ENCODE assay signal across 25 mouse cellular contexts in the genomic region with DNA sequence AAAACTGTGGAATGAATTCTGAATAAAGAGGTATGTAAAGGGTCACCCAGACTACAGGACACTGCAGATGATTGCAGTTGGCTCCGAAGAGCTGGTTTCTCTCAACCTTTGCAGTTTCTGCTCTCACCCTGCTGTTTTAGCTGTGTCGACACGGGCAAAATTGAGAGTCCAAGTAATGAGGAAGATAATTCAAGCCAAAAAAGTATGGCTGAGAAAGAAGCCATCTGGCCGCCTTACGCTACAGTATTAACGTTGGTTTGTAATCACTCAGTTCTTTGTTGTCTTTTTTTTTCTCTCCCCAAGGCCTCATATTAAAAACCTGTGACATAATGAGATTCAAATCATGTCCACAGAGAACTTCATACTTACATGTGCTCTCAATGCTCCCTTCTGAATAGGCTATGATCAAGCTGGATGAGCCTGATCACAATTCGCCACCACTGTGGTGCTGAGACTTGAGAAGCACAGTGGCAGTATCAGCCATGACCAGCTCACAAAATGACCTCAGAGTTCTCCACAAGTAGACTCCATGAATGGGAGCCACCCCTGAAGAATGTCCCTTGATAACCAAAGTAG.
DNase-seq lines count a peak whose midpoint lies in the region; ATAC-seq and TF ChIP-seq lines count a peak whose summit lies in the region.
"Had no signal": no experiment of that assay in that cellular context is flagged by ENCODE, and none has a peak within 500 bp of the region (broad histone marks: within the 10 kb centered on the region; RNA-seq: fewer than 3 reads in every experiment).

No protein-coding gene starts in this region.

- 52% methylated on average over 7 of the region's 7 CpGs for WGBS in hindbrain, embryonic 14.5 days
- WGBS in hindbrain, embryonic 11.5 days, result 75% methylated on average over 7 of the region's 7 CpGs
- WGBS in lung, postnatal 0 days, result 70% methylated on average over 7 of the region's 7 CpGs
- WGBS in lung, adult 2 months, result 78% methylated on average over 7 of the region's 7 CpGs
- 43% methylated on average over 7 of the region's 7 CpGs for WGBS in forebrain, embryonic 16.5 days

- H3K4me3 ChIP-seq in hindbrain, embryonic 14.5 days (replicated peaks; ENCODE audit: low read length), result no peak overlapping the region
- no peak overlapping the region for H3K4me3 ChIP-seq in hindbrain, embryonic 11.5 days (ENCODE audit: low read depth, low read length)
- no peak overlapping the region for H3K4me3 ChIP-seq in lung, postnatal 0 days (ENCODE audit: low read depth, low read length)
- H3K4me3 ChIP-seq in lung, adult 2 months (replicated peaks; ENCODE audit: extremely low read depth, low read depth, low read length), result no peak overlapping the region
- no peak overlapping the region for H3K4me3 ChIP-seq in forebrain, embryonic 16.5 days (replicated peaks; ENCODE audit: low read length)
- H3K4me3 ChIP-seq: embryonic facial prominence, embryonic 15.5 days; heart, embryonic 12.5 days; hindbrain, embryonic 10.5 days; intestine, embryonic 15.5 days; limb, embryonic 13.5 days; liver, embryonic 12.5 days; lung, embryonic 15.5 days had no signal

- H3K27me3 ChIP-seq in hindbrain, embryonic 14.5 days (ENCODE audit: control insufficient read depth, insufficient read depth, low read length), result no peaks in the 10 kb centered on the region
- no peaks in the 10 kb centered on the region for H3K27me3 ChIP-seq in hindbrain, embryonic 11.5 days (ENCODE audit: control insufficient read depth, insufficient read depth, low read length)
- H3K27me3 ChIP-seq in lung, postnatal 0 days (replicated peaks; ENCODE audit: insufficient read depth, low read length), result no peaks in the 10 kb centered on the region
- H3K27me3 ChIP-seq in forebrain, embryonic 16.5 days (replicated peaks; ENCODE audit: control insufficient read depth, insufficient read depth, low read length), result no peaks in the 10 kb centered on the region
- H3K27me3 ChIP-seq: embryonic facial prominence, embryonic 15.5 days; heart, embryonic 12.5 days; intestine, embryonic 15.5 days; limb, embryonic 13.5 days; lung, embryonic 15.5 days had no signal

- no peaks in the 10 kb centered on the region for H3K9me3 ChIP-seq in hindbrain, embryonic 14.5 days (ENCODE audit: control insufficient read depth, low read length)
- no peaks in the 10 kb centered on the region for H3K9me3 ChIP-seq in hindbrain, embryonic 11.5 days (ENCODE audit: control insufficient read depth, low read length)
- H3K9me3 ChIP-seq in lung, postnatal 0 days (ENCODE audit: low read length), result no peaks in the 10 kb centered on the region
- no peaks in the 10 kb centered on the region for H3K9me3 ChIP-seq in forebrain, embryonic 16.5 days (ENCODE audit: control insufficient read depth, low read length)
- H3K9me3 ChIP-seq: embryonic facial prominence, embryonic 15.5 days; intestine, embryonic 15.5 days; liver, embryonic 12.5 days; lung, embryonic 15.5 days had no signal

- no peak for TF ChIP-seq EP300 in lung, postnatal 0 days (IDR thresholded peaks at IDR 0.05)

- no peak for TF ChIP-seq POLR2A in lung, adult 2 months (IDR thresholded peaks at IDR 0.05; ENCODE audit: borderline replicate concordance, extremely low read depth, low read depth, low read length)

- H3K9ac ChIP-seq in hindbrain, embryonic 14.5 days, result no peak overlapping the region
- no peak overlapping the region for H3K9ac ChIP-seq in hindbrain, embryonic 11.5 days (ENCODE audit: low read depth, low read length)
- no peak overlapping the region for H3K9ac ChIP-seq in lung, postnatal 0 days (replicated peaks; ENCODE audit: low read depth)
- no peak overlapping the region for H3K9ac ChIP-seq in forebrain, embryonic 16.5 days (replicated peaks; ENCODE audit: low read depth, low read length)
- H3K9ac ChIP-seq: embryonic facial prominence, embryonic 15.5 days; heart, embryonic 12.5 days; intestine, embryonic 15.5 days; limb, embryonic 13.5 days; liver, embryonic 12.5 days; lung, embryonic 15.5 days had no signal

- DNase-seq in cerebellum, adult 9-10 months, result peak; percentile 46
- DNase-seq in cerebellum, adult 11 months, result no peak
- DNase-seq in hindbrain, embryonic 14.5 days (ENCODE audit: low spot score), result no peak
- DNase-seq in hindbrain, embryonic 11.5 days (ENCODE audit: low spot score), result no peak
- DNase-seq in lung, postnatal 0 days (ENCODE audit: low spot score), result peak; percentile 14
- DNase-seq in lung, adult 2 months, result no peak
- DNase-seq in c-Kit-positive CD71-positive TER-119-positive erythroid progenitor cells, embryonic 14.5 days (ENCODE audit: low spot score), result no peak
- DNase-seq: adrenal gland, postnatal 10 days; cerebellum, adult 11-12 months; gastrocnemius, postnatal 10 days; heart, postnatal 10 days; kidney, adult 8-10 months; kidney, postnatal 25 days; lung, postnatal 4 days; retina, postnatal 1 day; right cerebral cortex, postnatal 25 days; thymus, postnatal 14 days had no signal

- 0 out of 2 replicates have a peak overlapping the region, but pooled peaks have one; percentile 11 for H3K27ac ChIP-seq in hindbrain, embryonic 14.5 days
- H3K27ac ChIP-seq in hindbrain, embryonic 11.5 days (ENCODE audit: low read depth, low read length), result no peak overlapping the region
- no peak overlapping the region for H3K27ac ChIP-seq in lung, postnatal 0 days (ENCODE audit: low read length)
- H3K27ac ChIP-seq in forebrain, embryonic 16.5 days (ENCODE audit: low read length), result peak overlapping the region; percentile 84
- H3K27ac ChIP-seq: embryonic facial prominence, embryonic 15.5 days; hindbrain, embryonic 10.5 days; intestine, embryonic 15.5 days; limb, embryonic 13.5 days; liver, embryonic 12.5 days; lung, embryonic 15.5 days had no signal

- no peaks in the 10 kb centered on the region for H3K36me3 ChIP-seq in hindbrain, embryonic 14.5 days (replicated peaks; ENCODE audit: control insufficient read depth, insufficient read depth)
- H3K36me3 ChIP-seq in hindbrain, embryonic 11.5 days (ENCODE audit: control insufficient read depth, insufficient read depth, low read length), result no peaks in the 10 kb centered on the region
- H3K36me3 ChIP-seq in lung, postnatal 0 days (ENCODE audit: insufficient read depth, low read length), result no peaks in the 10 kb centered on the region
- no peaks in the 10 kb centered on the region for H3K36me3 ChIP-seq in forebrain, embryonic 16.5 days (ENCODE audit: control insufficient read depth, insufficient read depth)
- H3K36me3 ChIP-seq: embryonic facial prominence, embryonic 15.5 days; heart, embryonic 12.5 days; hindbrain, embryonic 10.5 days; intestine, embryonic 15.5 days; limb, embryonic 13.5 days; liver, embryonic 12.5 days; lung, embryonic 15.5 days had no signal

- H3K4me2 ChIP-seq in hindbrain, embryonic 14.5 days (replicated peaks), result no peak overlapping the region
- no peak overlapping the region for H3K4me2 ChIP-seq in hindbrain, embryonic 11.5 days (replicated peaks; ENCODE audit: low read depth, low read length)
- H3K4me2 ChIP-seq in lung, postnatal 0 days (replicated peaks; ENCODE audit: low read depth, low read length), result no peak overlapping the region
- H3K4me2 ChIP-seq in forebrain, embryonic 16.5 days (ENCODE audit: low read length), result no peak overlapping the region
- H3K4me2 ChIP-seq: embryonic facial prominence, embryonic 15.5 days; heart, embryonic 12.5 days; intestine, embryonic 15.5 days; limb, embryonic 13.5 days; liver, embryonic 12.5 days; lung, embryonic 15.5 days had no signal

- no peak for ATAC-seq in hindbrain, embryonic 14.5 days (ENCODE audit: low FRiP score)
- ATAC-seq in hindbrain, embryonic 11.5 days (ENCODE audit: low FRiP score), result no peak
- ATAC-seq in lung, postnatal 0 days, result no peak
- ATAC-seq in forebrain, embryonic 16.5 days, result peak; percentile 77
- ATAC-seq: intestine, embryonic 15.5 days; liver, embryonic 12.5 days had no signal

- TF ChIP-seq CTCF in lung, postnatal 0 days (IDR thresholded peaks at IDR 0.05), result no peak
- TF ChIP-seq CTCF in lung, adult 2 months (IDR thresholded peaks at IDR 0.05; ENCODE audit: insufficient read depth, low read length), result no peak

- peaks cover 6% of the 10 kb centered on the region; the same call in 1 of the 2 replicates for H3K4me1 ChIP-seq in hindbrain, embryonic 14.5 days (replicated peaks; ENCODE audit: control insufficient read depth, insufficient read depth, low read length)
- no peaks in the 10 kb centered on the region for H3K4me1 ChIP-seq in hindbrain, embryonic 11.5 days (replicated peaks; ENCODE audit: control insufficient read depth, insufficient read depth, low read length)
- no peaks in the 10 kb centered on the region for H3K4me1 ChIP-seq in lung, postnatal 0 days (ENCODE audit: insufficient read depth, low read depth, low read length)
- H3K4me1 ChIP-seq in lung, adult 2 months (ENCODE audit: control insufficient read depth, insufficient read depth, low read length), result no peaks in the 10 kb centered on the region
- H3K4me1 ChIP-seq in forebrain, embryonic 16.5 days (replicated peaks; ENCODE audit: control insufficient read depth, insufficient read depth, low read length), result peaks cover 3% of the 10 kb centered on the region; the same call in 1 of the 2 replicates
- H3K4me1 ChIP-seq: embryonic facial prominence, embryonic 15.5 days; heart, embryonic 12.5 days; hindbrain, embryonic 10.5 days; intestine, embryonic 15.5 days; limb, embryonic 13.5 days; liver, embryonic 12.5 days had no signal

Comparison
In these comparisons a context has a peak if more than half of its experiments do, and no peak if none do; other contexts are left out.
1. DNase-seq: peak in cerebellum, adult 9-10 months (single experiment) and lung, postnatal 0 days (single experiment); none in cerebellum, adult 11 months (single experiment), hindbrain, embryonic 14.5 days (single experiment), hindbrain, embryonic 11.5 days (single experiment), lung, adult 2 months (single experiment) and c-Kit-positive CD71-positive TER-119-positive erythroid progenitor cells, embryonic 14.5 days (single experiment).
2. H3K27ac ChIP-seq: peak in hindbrain, embryonic 14.5 days (single experiment) and forebrain, embryonic 16.5 days (single experiment); none in hindbrain, embryonic 11.5 days (single experiment) and lung, postnatal 0 days (single experiment).